Mouse (Mus musculus): ENCODE measurements around the gene Hsf2bp. TPM values are rescaled to one million over a fixed set of nuclear protein-coding genes. Genes with fewer than 3 reads are reported as not detected.

Hsf2bp gene
- polyA plus RNA-seq, 2 experiments: 0.59 to 0.74 TPM

DNA sequence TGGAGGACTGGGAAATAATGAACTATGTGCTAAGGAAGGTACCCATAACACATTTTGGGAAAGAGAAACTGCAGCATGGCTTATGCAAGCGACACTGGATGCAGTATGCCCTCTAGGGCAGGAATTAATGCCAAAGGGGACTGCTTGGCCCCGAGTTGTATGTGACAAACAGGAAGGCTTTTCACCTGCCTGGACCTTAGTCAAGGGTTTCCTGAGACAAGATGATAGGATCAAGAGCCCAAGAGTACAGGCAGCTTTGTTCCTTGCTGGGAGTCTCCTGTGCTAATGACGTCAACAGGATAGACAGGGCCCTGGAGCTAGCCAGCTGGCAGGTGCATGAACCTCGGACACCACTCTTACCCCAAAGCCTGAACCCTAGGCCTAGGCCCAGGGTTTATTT is 95.5 kb downstream of the Hsf2bp start:
- DNase-seq (ENCODE audit: low spot score) (no peak), ATAC-seq (ENCODE audit: low FRiP score, low read depth) (no peak)
- Histone ChIP-seq H3K27me3 (ENCODE audit: control insufficient read depth, insufficient read depth, low read length) (no peaks in the 10 kb centered on the region), H3K9ac (ENCODE audit: low read depth, low read length, severe bottlenecking) (no peak overlapping the region), H3K4me3 (replicated peaks; ENCODE audit: low read length) (no peak overlapping the region), H3K4me1 (ENCODE audit: control insufficient read depth, insufficient read depth, low read length) (peaks cover 5% of the 10 kb centered on the region), H3K36me3 (ENCODE audit: control insufficient read depth, insufficient read depth, low read length) (no peaks in the 10 kb centered on the region), H3K9me3 (ENCODE audit: control insufficient read depth, low read length) (no peaks in the 10 kb centered on the region), H3K4me2 (replicated peaks; ENCODE audit: low read depth, low read length, severe bottlenecking) (no peak overlapping the region), H3K27ac (replicated peaks; ENCODE audit: low read depth, low read length) (no peak overlapping the region)
- no peak for TF ChIP-seq POLR2A (IDR thresholded peaks at IDR 0.05; ENCODE audit: borderline replicate concordance, extremely low read depth, insufficient read depth, insufficient read length)
- 77% methylated on average over 4 of the region's 4 CpGs for WGBS

DNA sequence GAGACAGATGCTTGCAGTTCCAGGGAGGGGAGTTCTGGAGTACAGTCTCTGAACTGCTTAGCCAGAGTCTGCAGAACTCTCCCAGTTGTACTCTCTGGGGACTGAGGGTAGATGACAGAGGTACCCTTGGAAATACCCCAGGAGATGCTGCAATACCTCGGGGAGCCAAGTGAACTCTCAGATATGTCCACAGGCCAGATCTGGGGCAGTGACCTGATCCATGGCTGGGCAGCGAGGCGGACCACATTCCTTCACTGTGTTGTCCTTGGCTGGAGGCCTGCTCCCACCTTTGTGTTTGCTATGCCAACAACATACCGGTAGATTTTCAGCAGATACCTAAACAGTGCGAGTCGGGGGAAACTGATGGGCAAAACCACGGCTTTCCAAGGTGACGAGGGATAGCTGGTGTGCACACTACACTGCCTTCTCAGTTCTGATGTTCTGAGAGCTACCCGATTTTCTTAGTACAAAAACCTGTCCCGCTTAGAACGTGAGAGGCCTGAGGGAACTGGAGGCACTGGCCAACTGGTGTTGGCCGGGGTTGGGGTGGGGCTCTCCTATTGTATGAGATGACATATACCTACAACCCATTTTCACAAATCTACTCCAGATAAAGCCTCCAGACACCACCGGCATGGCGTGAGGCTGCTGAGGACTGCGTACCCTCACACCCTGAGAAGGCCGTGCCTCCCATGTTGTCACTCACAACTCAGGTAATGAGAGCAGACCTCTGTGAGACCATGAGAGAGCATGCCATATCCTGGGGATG is 96.7 kb downstream of the Hsf2bp start:
- no peak overlapping the region for H3K27ac ChIP-seq (replicated peaks; ENCODE audit: low read depth, low read length)
- no peak overlapping the region for H3K4me3 ChIP-seq (replicated peaks; ENCODE audit: low read length)
- no peaks in the 10 kb centered on the region for H3K27me3 ChIP-seq (ENCODE audit: control insufficient read depth, insufficient read depth, low read length)
- TF ChIP-seq POLR2A (IDR thresholded peaks at IDR 0.05; ENCODE audit: borderline replicate concordance, extremely low read depth, insufficient read depth, insufficient read length): no peak
- DNase-seq (ENCODE audit: low spot score): no peak
- no peak for ATAC-seq (ENCODE audit: low FRiP score, low read depth)
- H3K9me3 ChIP-seq (ENCODE audit: control insufficient read depth, low read length): no peaks in the 10 kb centered on the region
- WGBS: 85% methylated on average over 16 of the region's 16 CpGs
- peaks cover 5% of the 10 kb centered on the region for H3K4me1 ChIP-seq (ENCODE audit: control insufficient read depth, insufficient read depth, low read length)
- no peak overlapping the region for H3K9ac ChIP-seq (ENCODE audit: low read depth, low read length, severe bottlenecking)
- H3K36me3 ChIP-seq (ENCODE audit: control insufficient read depth, insufficient read depth, low read length): no peaks in the 10 kb centered on the region
- H3K4me2 ChIP-seq (replicated peaks; ENCODE audit: low read depth, low read length, severe bottlenecking): no peak overlapping the region

DNA sequence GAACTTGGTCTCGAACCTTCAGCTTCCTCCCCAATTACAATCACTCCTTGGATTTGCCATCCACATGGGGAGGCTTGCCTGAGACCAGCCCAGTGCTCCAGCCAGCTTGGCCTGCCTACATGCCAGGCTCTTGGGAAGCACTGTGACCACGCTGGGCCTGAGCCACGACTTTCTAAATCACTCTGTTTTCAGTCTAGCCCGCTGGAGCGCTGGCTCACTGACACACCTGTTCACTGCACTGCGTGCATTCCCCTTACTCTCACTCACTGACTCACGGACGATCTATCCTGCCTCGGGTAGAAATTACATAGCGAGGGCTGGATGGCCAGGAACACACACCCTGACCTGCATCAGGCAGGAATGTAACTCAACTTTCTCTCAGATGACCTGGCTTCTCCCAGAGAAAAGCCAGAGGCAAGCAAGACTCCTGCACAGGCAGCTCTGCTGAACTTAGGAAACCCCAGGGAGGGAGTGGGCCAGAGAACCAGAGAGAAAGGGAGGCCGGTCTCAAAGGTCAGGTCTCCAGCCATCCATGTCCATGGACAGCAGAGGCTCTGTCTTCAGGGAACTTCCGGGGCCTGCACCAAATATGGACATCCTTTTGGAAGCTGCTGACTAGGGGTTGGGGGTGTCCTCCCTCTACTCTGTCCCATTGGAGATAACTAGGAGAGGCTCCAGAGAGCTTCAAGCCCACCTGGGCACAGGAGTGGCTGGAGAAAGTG is 97.4 kb downstream of the Hsf2bp start:
- Histone ChIP-seq H3K27ac (replicated peaks; ENCODE audit: low read depth, low read length) (no peak overlapping the region), H3K36me3 (ENCODE audit: control insufficient read depth, insufficient read depth, low read length) (no peaks in the 10 kb centered on the region), H3K4me2 (replicated peaks; ENCODE audit: low read depth, low read length, severe bottlenecking) (no peak overlapping the region), H3K9me3 (ENCODE audit: control insufficient read depth, low read length) (no peaks in the 10 kb centered on the region), H3K4me3 (replicated peaks; ENCODE audit: low read length) (no peak overlapping the region), H3K27me3 (ENCODE audit: control insufficient read depth, insufficient read depth, low read length) (no peaks in the 10 kb centered on the region), H3K4me1 (ENCODE audit: control insufficient read depth, insufficient read depth, low read length) (peaks cover 5% of the 10 kb centered on the region), H3K9ac (ENCODE audit: low read depth, low read length, severe bottlenecking) (no peak overlapping the region)
- DNase-seq (ENCODE audit: low spot score) (no peak), ATAC-seq (ENCODE audit: low FRiP score, low read depth) (no peak)
- no peak for TF ChIP-seq POLR2A (IDR thresholded peaks at IDR 0.05; ENCODE audit: borderline replicate concordance, extremely low read depth, insufficient read depth, insufficient read length)
- WGBS: 71% methylated on average over 12 of the region's 12 CpGs

DNA sequence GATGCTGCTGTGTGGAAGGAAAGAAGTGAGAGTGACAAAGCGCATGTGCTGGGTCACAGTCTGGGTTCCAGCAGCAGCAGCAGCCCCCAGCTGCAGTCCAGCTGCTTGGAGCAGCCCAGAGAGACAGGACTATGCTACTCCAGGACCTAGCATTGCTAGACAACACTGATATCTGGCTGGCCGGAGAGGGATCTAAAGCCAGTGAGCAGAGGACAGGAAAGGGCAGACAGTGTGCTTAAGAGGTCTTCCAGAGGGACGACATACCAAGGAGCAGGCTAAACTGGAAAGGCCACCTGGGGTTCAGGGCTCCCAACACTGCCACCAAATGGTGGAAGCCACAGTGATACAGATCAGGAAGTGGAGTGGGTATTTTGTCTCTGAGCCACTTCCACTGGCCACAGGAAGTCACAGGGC is 99.0 kb downstream of the Hsf2bp start:
- peaks cover 5% of the 10 kb centered on the region for H3K4me1 ChIP-seq (ENCODE audit: control insufficient read depth, insufficient read depth, low read length)
- H3K4me3 ChIP-seq (replicated peaks; ENCODE audit: low read length): no peak overlapping the region
- H3K9me3 ChIP-seq (ENCODE audit: control insufficient read depth, low read length): no peaks in the 10 kb centered on the region
- peak overlapping the region; percentile 19; the same call in 1 of the 2 replicates for H3K27ac ChIP-seq (replicated peaks; ENCODE audit: low read depth, low read length)
- no peaks in the 10 kb centered on the region for H3K36me3 ChIP-seq (ENCODE audit: control insufficient read depth, insufficient read depth, low read length)
- WGBS: 21% methylated on average over 3 of the region's 3 CpGs
- no peak overlapping the region for H3K4me2 ChIP-seq (replicated peaks; ENCODE audit: low read depth, low read length, severe bottlenecking)
- ATAC-seq (ENCODE audit: low FRiP score, low read depth): no peak
- TF ChIP-seq POLR2A (IDR thresholded peaks at IDR 0.05; ENCODE audit: borderline replicate concordance, extremely low read depth, insufficient read depth, insufficient read length): no peak
- peak; percentile 40 for DNase-seq (ENCODE audit: low spot score)
- no peak overlapping the region for H3K9ac ChIP-seq (ENCODE audit: low read depth, low read length, severe bottlenecking)
- no peaks in the 10 kb centered on the region for H3K27me3 ChIP-seq (ENCODE audit: control insufficient read depth, insufficient read depth, low read length)

DNA sequence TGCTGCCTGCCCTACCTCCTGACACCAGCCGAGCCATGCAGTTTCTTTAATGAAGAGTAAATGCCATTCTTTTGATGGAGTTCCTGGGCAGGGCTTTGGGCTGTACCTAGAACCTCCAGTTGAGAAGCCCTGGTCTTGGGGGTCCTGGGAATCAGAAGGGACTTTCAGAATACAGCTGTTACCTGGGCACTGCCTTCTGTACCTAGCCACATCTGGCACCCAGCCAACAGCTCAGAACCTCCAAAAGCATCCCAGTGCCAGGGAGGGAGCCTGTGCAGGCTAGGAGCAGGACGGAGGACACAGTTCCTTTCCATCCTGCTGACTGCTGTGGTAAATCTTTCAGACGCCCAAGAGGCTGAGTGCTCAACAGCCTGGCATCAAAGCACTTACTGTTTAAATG is 100.3 kb downstream of the Hsf2bp start:
- no peak for TF ChIP-seq POLR2A (IDR thresholded peaks at IDR 0.05; ENCODE audit: borderline replicate concordance, extremely low read depth, insufficient read depth, insufficient read length)

More for the DNA sequence above, 100.3 kb downstream of the Hsf2bp start:
- Histone ChIP-seq H3K4me2 (replicated peaks; ENCODE audit: low read depth, low read length, severe bottlenecking) (no peak overlapping the region), H3K9ac (ENCODE audit: low read depth, low read length, severe bottlenecking) (no peak overlapping the region), H3K36me3 (ENCODE audit: control insufficient read depth, insufficient read depth, low read length) (no peaks in the 10 kb centered on the region), H3K27me3 (ENCODE audit: control insufficient read depth, insufficient read depth, low read length) (no peaks in the 10 kb centered on the region), H3K9me3 (ENCODE audit: control insufficient read depth, low read length) (no peaks in the 10 kb centered on the region), H3K4me1 (ENCODE audit: control insufficient read depth, insufficient read depth, low read length) (peaks cover 5% of the 10 kb centered on the region), H3K4me3 (replicated peaks; ENCODE audit: low read length) (no peak overlapping the region), H3K27ac (replicated peaks; ENCODE audit: low read depth, low read length) (no peak overlapping the region)
- 54% methylated on average over 3 of the region's 3 CpGs for WGBS
- ATAC-seq (ENCODE audit: low FRiP score, low read depth) (no peak), DNase-seq (ENCODE audit: low spot score) (no peak)

All from limb, embryonic 14.5 days (tissue).